Mouse (Mus musculus): ENCODE results near the gene Pip5k1c. TPM values are rescaled to one million over a fixed set of nuclear protein-coding genes. Genes with fewer than 3 reads are reported as not detected.

Gene Pip5k1c
- total RNA-seq, 2 experiments from 2014 or later, result 65.2 to 71.1 TPM

DNA sequence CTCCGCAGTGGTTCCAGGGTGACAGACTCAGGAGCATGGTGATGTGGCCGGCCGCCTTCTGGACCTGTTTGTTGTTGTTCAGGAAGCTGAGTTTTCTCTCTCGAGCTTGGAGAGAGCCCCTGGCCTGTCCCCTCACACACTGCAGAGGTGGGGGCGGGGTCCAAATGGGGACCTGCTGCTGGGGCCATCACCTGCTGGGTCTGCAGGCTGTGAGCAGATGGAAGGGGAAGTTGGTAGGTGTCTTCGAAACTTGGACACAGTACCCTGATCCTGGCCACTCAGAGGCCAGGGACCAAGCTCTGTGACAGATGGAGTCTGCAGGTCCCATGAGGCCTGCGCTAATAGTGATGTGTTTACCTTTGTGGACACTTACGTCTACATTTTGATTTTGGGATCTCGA lies 8.6 kb downstream of the Pip5k1c start:
- DNase-seq (ENCODE audit: low spot score in 2 of 2), result no peak

DNA sequence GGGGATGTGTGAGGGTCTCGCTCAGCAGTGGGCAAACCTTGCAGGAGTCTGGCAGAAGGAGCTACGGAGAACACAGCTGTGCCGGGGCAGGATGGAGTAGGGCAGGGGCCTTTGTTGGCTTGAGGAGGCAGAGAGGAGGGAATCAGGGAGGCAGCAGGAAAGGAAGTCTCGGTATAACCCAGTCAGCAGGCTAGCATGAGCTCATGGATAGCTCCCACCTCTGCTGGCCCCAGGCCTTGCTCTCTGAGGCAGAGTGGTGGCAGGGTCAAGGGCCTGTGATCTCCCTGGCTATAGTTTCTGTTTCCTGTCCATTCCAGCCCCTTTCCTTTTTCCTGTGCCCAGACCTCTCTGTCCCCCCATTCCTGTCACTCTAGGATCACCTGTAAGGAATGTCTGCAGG lies 9.5 kb downstream of the Pip5k1c start:
- DNase-seq (ENCODE audit: low spot score in 2 of 2), result no peak

DNA sequence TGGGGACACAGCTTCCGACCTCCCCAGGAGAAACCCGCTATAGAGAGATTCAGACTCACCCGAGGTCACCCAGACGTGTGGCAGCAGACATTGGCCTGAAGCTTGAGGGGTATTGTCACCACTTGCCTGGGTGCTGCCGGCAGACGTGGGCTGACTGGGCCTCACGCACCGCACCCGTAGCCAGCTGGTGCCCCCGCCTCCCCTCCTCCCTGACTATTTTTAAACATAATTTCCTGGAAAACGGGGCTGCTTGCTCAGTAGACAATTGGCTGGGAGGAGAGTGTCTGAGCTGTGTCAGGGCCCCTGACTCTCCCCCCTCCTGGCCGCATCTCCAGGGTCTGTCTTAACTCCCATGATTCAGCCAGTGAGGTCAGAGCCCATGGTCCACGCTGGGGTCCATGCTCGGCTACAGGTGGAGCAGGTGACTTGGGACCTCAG lies 10.0 kb downstream of the Pip5k1c start:
- no peak for DNase-seq (ENCODE audit: low spot score in 2 of 2)

DNA sequence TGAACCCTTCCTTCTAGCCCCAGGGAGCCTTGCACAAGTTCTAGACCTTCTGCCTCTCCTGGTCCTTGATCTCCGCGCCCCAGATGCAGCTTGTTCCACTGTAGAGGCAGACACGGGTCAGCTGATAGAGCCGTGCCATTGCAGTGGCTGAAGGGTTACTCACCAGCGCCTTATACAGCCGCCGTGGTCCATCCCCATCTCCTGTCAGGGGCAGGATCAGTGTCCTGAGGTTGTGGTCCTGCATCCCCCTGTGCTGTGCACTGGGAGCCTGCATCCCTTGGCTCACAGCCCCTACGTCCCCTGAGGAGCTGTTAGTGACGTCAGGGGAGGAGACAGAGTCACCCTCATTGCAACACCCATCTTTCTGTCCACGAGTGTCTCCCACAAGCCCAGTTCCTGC lies 10.5 kb downstream of the Pip5k1c start:
- no peak for DNase-seq (ENCODE audit: low spot score in 2 of 2)

DNA sequence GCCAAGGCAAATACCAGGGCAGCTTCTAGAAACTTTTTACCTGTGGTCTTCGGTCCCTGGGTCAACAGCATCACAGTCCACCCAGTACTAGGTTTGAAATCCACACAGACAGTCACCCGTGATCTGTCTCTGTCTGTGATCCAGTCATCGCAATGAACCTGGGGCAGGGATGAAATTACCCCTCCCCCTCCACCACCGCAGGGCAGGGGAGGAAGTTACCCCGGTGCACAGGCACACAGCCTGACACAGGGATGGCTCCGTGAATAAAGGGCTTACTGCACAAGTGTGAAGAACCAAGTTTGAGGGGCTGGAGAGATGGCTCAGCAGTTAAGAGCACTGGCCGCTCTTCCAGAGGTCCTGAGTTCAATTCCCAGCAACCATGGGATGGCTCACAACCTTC lies 11.0 kb downstream of the Pip5k1c start:
- DNase-seq (ENCODE audit: low spot score in 2 of 2), result no peak

DNA sequence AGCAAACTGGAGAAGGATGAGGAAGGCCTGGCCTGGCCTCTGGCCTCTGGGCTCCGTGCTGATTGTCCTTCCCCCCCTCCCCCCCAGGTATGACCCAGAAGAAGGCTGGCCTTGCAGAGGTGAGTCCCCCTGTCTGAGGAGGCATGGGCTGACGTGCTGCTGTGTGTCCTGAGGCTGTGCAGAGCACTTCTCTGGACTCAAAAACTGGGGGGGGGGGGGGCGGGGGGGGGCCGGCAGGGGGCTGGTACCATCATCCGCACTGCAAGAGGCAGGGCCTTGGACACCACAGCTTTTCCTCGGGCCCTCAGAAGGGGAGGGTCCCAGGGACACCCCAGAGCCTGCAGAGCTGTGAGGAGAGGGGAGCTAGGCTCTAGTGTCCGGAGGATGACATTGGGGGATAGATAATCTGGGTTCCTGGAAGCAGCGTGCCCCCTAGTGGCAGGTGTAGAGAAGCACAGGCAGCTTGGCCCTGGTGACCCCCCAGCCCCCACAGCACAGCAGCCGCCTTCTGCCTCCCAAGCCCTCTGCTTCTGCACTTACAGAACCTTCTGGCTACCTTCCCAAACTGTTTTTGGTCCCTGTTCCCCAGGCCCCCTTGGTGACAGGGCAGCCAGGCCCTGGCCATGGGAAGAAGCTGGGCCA lies 12.0 kb downstream of the Pip5k1c start:
- DNase-seq (ENCODE audit: low spot score in 2 of 2), result peak in 1 of 2 experiments; percentile 53

DNA sequence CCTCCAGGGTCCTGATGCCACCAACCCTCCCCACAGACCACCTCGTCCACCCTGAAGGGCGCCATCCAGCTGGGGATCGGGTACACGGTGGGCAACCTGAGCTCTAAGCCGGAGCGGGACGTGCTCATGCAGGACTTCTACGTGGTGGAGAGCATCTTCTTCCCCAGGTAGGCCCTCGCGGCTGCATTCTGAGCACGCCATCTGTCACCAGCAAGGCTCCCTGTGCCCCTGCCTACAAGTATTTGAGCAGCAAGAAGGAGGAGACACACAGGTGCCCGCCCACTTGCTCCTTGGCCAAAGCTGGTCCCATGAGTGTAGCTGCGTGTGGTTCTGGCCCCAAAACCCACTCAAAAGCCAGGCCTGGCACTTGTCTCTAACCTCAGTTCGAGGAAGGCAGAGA lies 12.9 kb downstream of the Pip5k1c start:
- no peak for DNase-seq (ENCODE audit: low spot score in 2 of 2)

DNA sequence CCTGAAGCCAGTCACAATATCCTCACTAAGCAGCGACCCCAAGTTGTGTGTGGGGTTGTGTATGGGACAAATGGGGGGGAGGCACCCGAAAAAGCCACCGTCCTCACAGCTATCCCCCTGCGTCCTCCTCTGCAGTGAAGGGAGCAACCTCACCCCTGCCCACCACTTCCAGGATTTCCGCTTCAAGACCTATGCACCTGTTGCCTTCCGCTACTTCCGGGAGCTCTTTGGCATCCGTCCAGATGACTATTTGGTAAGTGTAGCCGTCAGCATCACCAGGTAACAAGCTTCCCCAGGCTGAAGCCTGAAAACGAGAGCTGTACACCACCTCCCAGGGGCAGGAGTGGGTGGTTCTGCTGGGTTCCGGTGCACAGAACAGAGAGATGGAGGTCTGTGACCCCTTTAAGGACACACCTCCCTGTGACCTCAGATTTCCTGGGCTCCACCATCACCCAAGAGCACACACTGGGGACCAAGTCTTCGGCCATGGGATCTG lies 13.5 kb downstream of the Pip5k1c start:
- no peak for DNase-seq (ENCODE audit: low spot score in 2 of 2)

DNA sequence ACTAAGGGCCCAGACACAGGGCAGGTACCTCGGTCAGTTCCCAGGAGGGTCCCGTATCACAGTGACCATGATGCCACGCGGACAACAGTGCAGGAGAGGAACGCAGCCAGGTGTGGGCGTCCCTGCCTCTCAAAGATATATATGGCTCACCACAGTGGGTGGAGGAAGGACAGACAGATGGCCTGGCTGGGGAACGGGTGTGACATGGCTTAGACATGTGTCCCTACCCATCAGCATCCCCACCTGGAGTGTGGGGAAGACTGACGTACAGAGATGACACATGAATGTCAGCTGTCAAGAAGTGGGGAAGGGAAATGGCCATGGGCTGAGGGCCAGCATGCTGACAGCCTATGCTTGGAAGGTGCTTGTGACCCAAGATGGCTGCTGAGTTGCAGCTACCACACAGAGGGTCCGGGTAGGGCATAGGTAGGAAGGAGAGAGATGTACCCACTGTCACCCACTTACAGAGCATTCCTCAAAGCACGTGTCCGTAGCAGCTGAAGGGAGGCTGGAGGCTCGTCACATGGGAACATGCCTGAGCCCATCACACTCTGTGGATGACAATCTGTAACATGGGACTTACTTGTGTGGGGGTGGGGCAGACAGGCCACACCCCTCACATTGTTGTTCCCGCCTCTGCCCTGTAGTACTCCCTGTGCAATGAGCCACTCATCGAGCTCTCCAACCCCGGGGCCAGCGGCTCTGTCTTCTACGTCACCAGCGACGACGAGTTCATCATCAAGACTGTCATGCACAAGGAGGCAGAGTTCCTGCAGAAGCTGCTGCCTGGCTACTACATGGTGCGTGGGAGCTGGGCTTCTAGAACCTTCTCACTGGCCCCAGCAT lies 14.3 kb downstream of the Pip5k1c start:
- DNase-seq (ENCODE audit: low spot score in 2 of 2), result no peak

DNA sequence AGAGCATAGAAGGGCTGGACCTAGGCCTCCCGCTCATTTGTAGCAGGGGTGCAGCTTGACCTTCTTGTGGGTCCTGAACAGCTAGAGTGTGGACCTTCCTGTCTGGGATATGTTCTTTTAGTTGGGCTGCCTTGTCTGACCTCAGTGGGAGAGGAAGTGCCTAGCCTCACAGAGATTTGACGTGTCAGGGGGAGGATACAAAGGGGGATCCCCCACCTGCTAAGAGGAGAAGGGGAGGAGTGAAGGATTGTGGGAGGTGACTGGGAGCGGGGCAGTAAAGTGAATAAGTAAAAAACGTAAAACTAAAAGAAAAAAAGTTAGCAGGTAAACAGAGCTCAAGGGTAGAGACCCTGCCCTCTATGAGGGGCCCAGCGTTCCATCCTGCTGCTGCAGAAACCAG lies 16.8 kb downstream of the Pip5k1c start:
- DNase-seq (ENCODE audit: low spot score in 2 of 2), result no peak

DNA sequence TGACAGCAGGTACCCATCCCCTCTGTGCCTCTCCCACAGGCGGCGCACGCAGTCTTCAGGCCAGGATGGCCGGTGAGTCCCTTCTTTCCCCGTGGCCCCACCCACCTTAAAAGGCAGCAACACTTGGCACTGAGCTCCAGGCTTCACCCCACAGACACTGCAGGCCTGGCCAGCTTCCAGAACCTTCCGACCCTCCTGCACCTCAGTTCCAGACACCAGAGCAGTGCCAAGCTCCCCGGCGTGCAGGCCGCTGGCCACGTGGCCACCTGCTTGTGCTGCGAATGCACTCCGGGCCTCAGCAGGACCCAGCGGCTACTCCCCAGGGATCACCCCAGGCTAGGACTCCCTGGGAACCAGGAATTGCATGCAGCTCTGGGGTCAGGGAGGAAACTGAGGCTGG lies 20.8 kb downstream of the Pip5k1c start:
- no peak for DNase-seq (ENCODE audit: low spot score in 2 of 2)

DNA sequence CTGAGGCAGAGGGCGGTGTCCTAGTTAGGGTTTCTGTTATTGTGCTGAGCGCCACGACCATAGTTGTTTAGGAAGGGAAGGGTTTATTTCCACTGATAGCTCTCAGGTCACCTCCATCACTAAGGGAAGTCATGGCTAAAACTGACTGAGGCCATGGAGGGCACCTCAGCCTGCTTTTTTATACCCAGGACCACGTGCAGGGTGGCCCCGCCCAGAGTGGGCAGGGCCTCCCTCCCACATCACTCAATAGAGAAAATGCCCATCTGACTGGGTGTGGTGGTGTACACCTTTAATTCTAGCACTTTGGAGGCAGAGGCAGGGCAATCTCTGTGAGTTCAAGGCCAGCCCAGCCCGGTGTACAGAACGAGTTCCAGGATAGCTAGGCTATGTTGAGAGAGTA lies 21.4 kb downstream of the Pip5k1c start:
- DNase-seq (ENCODE audit: low spot score in 2 of 2), result no peak

DNA sequence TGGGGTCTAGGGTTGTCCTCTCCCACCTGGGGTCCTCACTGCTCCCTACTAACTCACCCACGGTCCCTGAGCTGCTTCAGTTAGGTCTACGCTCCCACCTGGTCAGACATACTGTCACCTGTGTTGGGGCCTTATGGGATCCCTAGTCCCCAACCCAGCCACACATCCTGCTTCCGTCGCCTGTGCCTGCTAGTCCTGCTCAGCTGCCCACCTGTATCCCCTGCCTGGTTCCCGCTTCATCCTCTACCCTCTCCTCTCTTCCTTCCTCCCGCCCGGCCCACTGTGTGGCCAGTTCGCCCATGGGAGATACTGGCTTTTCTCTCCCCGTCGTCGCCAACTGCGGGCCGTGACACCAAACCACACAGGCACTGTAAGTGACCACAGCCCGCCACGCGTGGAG lies 22.8 kb downstream of the Pip5k1c start:
- no peak for DNase-seq (ENCODE audit: low spot score in 2 of 2)

DNA sequence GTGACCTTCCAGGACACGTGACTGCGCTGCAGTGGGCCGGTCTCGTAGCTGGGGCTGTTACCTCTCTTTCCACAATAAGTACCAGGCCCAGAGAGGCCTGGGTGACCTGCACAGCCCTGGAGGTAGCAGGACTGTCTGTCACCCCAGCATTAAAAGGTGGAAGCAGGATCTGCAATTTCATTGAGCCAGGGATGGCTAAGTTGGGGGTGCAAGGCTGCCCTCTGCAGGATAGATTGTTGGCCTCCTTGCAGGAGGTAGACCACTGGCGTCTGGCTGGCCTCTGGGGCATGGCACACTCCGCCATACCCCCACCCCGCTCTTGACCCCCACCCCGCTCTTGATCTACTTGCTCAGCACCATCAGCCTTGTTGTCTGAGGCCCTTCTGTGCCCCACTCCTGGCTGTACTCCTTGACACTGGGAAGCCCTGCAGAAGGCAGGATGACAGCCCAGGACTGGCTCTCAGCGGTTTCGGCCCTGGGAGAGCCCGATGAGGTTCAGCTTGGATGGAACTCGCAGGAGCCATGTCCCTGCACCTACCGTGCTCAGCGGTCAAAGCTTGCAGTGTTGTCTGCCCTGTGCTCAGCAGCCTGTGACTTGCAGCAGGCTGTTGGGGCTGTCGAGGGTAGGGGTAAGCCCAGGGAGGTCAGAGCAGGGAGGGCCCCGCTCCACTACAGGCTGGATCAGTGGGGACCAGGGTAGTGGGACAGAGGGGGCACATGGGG lies 23.7 kb downstream of the Pip5k1c start:
- no peak for DNase-seq (ENCODE audit: low spot score in 2 of 2)

DNA sequence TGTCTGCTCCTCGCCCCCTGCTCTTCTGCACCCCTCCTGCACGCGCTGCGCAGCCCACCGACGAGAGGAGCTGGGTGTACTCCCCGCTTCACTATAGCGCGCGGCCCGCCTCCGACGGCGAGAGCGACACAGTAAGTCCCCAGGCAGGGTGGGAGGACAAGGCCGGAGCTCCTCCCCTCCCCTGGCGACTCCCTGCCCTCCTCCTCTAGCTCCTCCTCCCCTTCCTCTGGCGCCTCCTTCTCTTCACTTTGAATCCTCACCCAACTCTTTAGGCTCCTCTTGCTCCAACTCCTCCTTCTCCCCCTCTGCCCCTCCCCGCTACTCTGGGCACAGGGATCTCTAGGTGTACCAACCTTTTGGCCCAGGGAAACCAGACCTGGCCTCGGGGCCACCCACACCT lies 24.5 kb downstream of the Pip5k1c start:
- peak; percentile 35 to 45 for DNase-seq (ENCODE audit: low spot score in 2 of 2)

DNA sequence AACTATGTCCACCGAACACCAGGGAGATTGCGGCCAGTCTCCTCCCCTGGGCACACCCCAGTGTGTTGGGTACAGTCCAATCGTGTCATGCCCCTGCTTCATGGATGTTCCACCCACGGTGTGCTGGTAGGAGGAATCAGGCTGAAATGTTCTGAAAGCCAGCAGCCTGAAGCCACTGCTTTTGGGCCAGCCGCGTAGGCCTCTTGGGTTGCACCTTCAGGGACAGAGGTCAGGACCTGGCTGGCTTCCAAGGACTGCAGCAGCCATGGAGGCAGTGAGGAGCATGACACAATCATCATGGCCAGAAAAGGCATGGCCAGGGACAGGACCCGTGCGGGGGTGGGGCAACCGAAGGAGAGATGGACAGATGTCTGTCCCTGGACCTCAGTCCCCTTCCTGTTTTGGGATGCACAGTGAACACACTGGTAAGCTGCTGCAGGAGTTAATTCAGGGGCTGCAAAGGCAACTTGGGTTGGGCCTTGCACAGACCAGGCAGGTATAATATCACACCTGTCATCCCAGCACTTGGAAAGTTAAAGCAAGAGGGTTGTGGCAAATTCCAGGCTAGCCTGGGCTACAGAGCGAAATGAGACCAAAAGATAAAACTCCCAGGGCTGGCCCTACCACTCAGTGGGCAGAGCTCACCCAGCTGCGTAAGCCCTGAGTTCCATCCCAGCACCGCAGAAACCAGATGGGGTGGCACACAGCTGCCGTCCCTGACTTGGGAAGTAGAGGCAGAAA lies 26.0 kb downstream of the Pip5k1c start:
- DNase-seq (ENCODE audit: low spot score in 2 of 2), result peak in 1 of 2 experiments; percentile 59

DNA sequence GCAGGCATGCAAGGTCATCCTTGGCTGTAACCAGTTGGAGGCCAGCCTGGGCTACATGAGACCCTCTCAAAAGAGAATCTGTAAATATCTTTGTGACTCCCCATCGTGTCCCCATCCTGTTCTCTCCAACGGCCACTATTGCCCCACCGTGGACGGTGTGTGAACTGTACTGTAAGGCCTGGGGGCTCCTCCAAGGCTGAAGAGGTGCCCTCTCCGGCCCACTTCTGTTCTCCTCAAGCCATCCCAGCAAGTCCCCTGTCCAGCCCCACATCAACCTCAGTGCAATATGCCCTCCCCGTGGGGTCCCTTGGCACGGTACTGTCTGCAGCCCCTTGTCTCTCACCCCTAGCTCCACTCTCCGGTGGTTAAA lies 26.6 kb downstream of the Pip5k1c start:
- no peak for DNase-seq (ENCODE audit: low spot score in 2 of 2)

DNA sequence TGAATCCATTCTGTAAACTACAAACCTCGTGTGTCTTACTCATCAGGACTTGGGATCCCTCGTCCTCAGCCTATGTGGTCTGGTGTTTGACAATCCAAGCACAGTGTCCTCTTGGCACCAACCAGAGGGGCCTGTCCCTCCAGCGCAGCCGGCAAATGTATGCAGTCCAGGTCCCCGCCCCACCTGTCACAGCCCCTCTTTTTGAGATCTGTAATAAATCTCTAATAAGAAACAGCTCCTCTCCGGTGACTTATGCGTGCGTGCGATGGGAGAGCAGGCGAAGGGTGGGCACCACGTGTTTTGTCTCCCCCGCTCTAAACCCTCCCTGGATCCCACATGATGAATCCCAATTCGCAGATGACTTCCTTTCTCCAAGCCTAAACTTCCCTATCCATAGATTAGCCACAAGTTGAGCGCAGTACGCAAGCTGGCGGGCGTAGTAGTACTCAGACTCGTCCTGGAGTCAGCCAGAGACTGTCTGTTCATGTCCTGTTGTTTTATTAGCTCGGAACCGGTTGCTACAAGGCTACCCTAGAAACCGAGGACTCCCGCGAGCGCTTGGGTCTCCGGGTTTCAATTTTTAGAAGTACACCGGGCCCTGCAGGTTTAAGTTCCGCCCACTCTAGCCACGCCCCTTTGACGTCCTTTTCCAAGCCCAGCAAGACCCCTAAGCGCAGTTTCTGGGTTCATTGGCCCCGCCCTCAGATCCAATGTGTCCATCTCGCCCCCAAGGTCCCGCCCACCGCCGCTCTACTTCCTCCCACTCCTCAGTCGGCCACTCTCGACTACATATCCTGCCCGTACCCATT lies 27.2 kb downstream of the Pip5k1c start:
- peak in 1 of 2 experiments; percentile 91 for DNase-seq (ENCODE audit: low spot score in 2 of 2)

DNA sequence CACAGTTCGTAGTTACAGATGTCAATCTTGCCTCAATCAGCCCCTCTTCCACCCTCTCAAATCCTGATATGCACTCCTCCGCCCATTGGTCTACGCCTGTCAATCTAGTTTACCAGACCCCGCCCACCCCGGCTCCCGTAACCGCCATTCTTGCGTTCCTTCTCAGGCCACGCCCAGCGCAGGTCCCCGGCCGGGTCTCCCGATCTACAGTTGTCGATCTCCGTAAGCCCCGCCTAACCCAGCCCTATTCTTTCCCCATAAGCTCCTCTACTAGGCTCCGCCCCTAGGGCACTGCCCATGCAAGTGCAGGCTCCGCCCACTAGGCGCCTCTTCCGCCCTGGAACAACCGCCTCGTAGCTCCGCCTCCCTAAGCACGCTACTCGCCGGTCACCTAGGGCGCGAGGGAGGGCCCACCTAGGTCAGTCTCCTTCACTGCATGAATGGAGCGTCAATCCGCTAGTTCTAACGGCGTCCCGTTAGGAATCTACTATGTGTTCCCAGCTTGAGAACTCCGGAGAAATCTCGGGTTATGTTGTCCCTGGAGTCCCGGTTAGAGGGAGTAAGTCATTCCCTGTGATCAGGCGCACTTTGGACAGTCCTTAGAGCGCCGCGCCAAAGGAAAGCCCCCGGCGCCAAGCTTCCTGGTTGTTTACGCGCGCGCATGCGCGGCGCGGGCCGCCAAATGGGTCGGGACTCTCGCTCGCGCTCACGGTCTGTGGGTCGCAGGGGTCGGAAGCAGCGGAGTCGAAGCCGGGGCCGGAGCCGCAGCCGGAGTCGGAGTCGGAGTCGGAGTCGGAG lies 28.0 kb downstream of the Pip5k1c start, which contains the start of gene Cactin:
Gene Cactin (plus strand): TSS at position 554 of the 798 bp plus-strand sequence.
- DNase-seq (ENCODE audit: low spot score in 2 of 2), result peak; percentile 93 to 95

Data from adrenal gland, postnatal 4 days (tissue).